Mouse (Mus musculus): ENCODE data around the gene Cacng6. TPM values are rescaled to one million over a fixed set of nuclear protein-coding genes. Genes with fewer than 3 reads are reported as not detected.
A peak's percentile ranks its signal among the peaks of the same experiment; 100 is the strongest.
"Not testable (repeated sequence)": the region's sequence is repeated elsewhere in the genome, so short reads cannot be mapped to it uniquely, and the experiment has no call there.

Cacng6 gene
- polyA plus RNA-seq, 1 experiment from 2014 or later = 0.33 TPM

- no peaks in the 10 kb centered on the region for H3K36me3 ChIP-seq
- 54% methylated on average over 7 of the region's 7 CpGs for WGBS
Observed at GRCm38 (mm10) chr7:3397797-3398196, 26.2 kb upstream of the Cacng6 start.

GRCm38 (mm10) chr7:3398363-3398762 is 25.6 kb upstream of the Cacng6 start:
- not testable (repeated sequence) for H3K4me1 ChIP-seq (replicated peaks); H3K4me2 ChIP-seq (replicated peaks); H3K9ac ChIP-seq; H3K27me3 ChIP-seq (replicated peaks); H3K9me3 ChIP-seq; H3K36me3 ChIP-seq; ATAC-seq; H3K4me3 ChIP-seq (replicated peaks); H3K27ac ChIP-seq
- 87% methylated on average over 8 of the region's 8 CpGs for WGBS

More at GRCm38 (mm10) chr7:3397797-3398196, 26.2 kb upstream of the Cacng6 start:
- Histone ChIP-seq H3K27me3 (replicated peaks) (no peaks in the 10 kb centered on the region), H3K4me3 (replicated peaks) (no peak overlapping the region), H3K9me3 (no peaks in the 10 kb centered on the region), H3K4me2 (replicated peaks) (no peak overlapping the region), H3K27ac (no peak overlapping the region), H3K9ac (no peak overlapping the region), H3K4me1 (replicated peaks) (no peaks in the 10 kb centered on the region)
- ATAC-seq = no peak

- no peaks in the 10 kb centered on the region for H3K4me1 ChIP-seq (replicated peaks)
Observed at GRCm38 (mm10) chr7:3399937-3400336, 24.1 kb upstream of the Cacng6 start.

GRCm38 (mm10) chr7:3409729-3410520 is 14.1 kb upstream of the Cacng6 start:
- ATAC-seq = no peak
- H3K27me3 ChIP-seq (replicated peaks) = peaks cover 42% of the 10 kb centered on the region
- no peak overlapping the region for H3K4me2 ChIP-seq (replicated peaks)
- 57% methylated on average over 11 of the region's 11 CpGs for WGBS
- H3K27ac ChIP-seq = no peak overlapping the region
- H3K9ac ChIP-seq = no peak overlapping the region
- H3K4me3 ChIP-seq (replicated peaks) = no peak overlapping the region
- no peaks in the 10 kb centered on the region for H3K36me3 ChIP-seq
- no peaks in the 10 kb centered on the region for H3K9me3 ChIP-seq
- H3K4me1 ChIP-seq (replicated peaks) = peaks cover 11% of the 10 kb centered on the region; the same call in 1 of the 2 replicates

More at GRCm38 (mm10) chr7:3399937-3400336, 24.1 kb upstream of the Cacng6 start:
- Histone ChIP-seq H3K9me3 (no peaks in the 10 kb centered on the region), H3K4me3 (replicated peaks) (no peak overlapping the region), H3K36me3 (no peaks in the 10 kb centered on the region), H3K27me3 (replicated peaks) (no peaks in the 10 kb centered on the region), H3K4me2 (replicated peaks) (no peak overlapping the region), H3K9ac (no peak overlapping the region), H3K27ac (no peak overlapping the region)
- no peak for ATAC-seq

- H3K4me1 ChIP-seq (replicated peaks) = peaks cover 16% of the 10 kb centered on the region; the same call in 1 of the 2 replicates
- no peaks in the 10 kb centered on the region for H3K9me3 ChIP-seq
- no peaks in the 10 kb centered on the region for H3K36me3 ChIP-seq
- WGBS = under 1% methylated on average over 33 of the region's 33 CpGs
- H3K4me2 ChIP-seq (replicated peaks) = peak overlapping the region; percentile 70
- ATAC-seq = peak; percentile 87
- peaks cover 56% of the 10 kb centered on the region for H3K27me3 ChIP-seq (replicated peaks)
- no peak overlapping the region for H3K27ac ChIP-seq
- peak overlapping the region; percentile 30 for H3K4me3 ChIP-seq (replicated peaks)
- peak overlapping the region; percentile 23; the same call in 1 of the 2 replicates for H3K9ac ChIP-seq
Observed at GRCm38 (mm10) chr7:3411160-3411941, 12.6 kb upstream of the Cacng6 start.

- H3K4me3 ChIP-seq (replicated peaks) = peak overlapping the region; percentile 30
- WGBS = 2% methylated on average over 20 of the region's 20 CpGs
- H3K36me3 ChIP-seq = no peaks in the 10 kb centered on the region
- peaks cover 63% of the 10 kb centered on the region for H3K27me3 ChIP-seq (replicated peaks)
- H3K9me3 ChIP-seq = no peaks in the 10 kb centered on the region
- H3K4me1 ChIP-seq (replicated peaks) = peaks cover 16% of the 10 kb centered on the region; the same call in 1 of the 2 replicates
- peak overlapping the region; percentile 11; the same call in 1 of the 2 replicates for H3K9ac ChIP-seq
- H3K4me2 ChIP-seq (replicated peaks) = peak overlapping the region; percentile 70
- ATAC-seq = no peak
- H3K27ac ChIP-seq = no peak overlapping the region
Observed at GRCm38 (mm10) chr7:3412036-3412435, 12.0 kb upstream of the Cacng6 start.

- Histone ChIP-seq H3K27ac (no peak overlapping the region), H3K9ac (peak overlapping the region; percentile 46), H3K4me3 (replicated peaks) (peak overlapping the region; percentile 59), H3K36me3 (no peaks in the 10 kb centered on the region), H3K27me3 (replicated peaks) (peaks cover 71% of the 10 kb centered on the region), H3K9me3 (no peaks in the 10 kb centered on the region), H3K4me1 (replicated peaks) (peaks cover 16% of the 10 kb centered on the region; the same call in 1 of the 2 replicates), H3K4me2 (replicated peaks) (peak overlapping the region; percentile 100)
- peak; percentile 32 for ATAC-seq
- 0% methylated on average over 47 of the region's 47 CpGs for WGBS
Observed at GRCm38 (mm10) chr7:3414888-3415287, 9.1 kb upstream of the Cacng6 start.

- peaks cover 71% of the 10 kb centered on the region for H3K27me3 ChIP-seq (replicated peaks)
- H3K27ac ChIP-seq = no peak overlapping the region
- ATAC-seq = peak; percentile 43
- H3K36me3 ChIP-seq = no peaks in the 10 kb centered on the region
- H3K9me3 ChIP-seq = no peaks in the 10 kb centered on the region
- H3K9ac ChIP-seq = peak overlapping the region; percentile 46
- WGBS = under 1% methylated on average over 56 of the region's 60 CpGs
- peak overlapping the region; percentile 100 for H3K4me2 ChIP-seq (replicated peaks)
- H3K4me3 ChIP-seq (replicated peaks) = peak overlapping the region; percentile 59
- peaks cover 16% of the 10 kb centered on the region; the same call in 1 of the 2 replicates for H3K4me1 ChIP-seq (replicated peaks)
Observed at GRCm38 (mm10) chr7:3415378-3415777, 8.6 kb upstream of the Cacng6 start.

- Histone ChIP-seq H3K4me1 (replicated peaks) (peaks cover 8% of the 10 kb centered on the region; the same call in 1 of the 2 replicates), H3K4me3 (replicated peaks) (no peak overlapping the region), H3K9me3 (no peaks in the 10 kb centered on the region), H3K27ac (no peak overlapping the region), H3K27me3 (replicated peaks) (peaks cover 59% of the 10 kb centered on the region), H3K36me3 (no peaks in the 10 kb centered on the region), H3K9ac (no peak overlapping the region), H3K4me2 (replicated peaks) (no peak overlapping the region)
- 44% methylated on average over 6 of the region's 6 CpGs for WGBS
- ATAC-seq = no peak
Observed at GRCm38 (mm10) chr7:3419941-3420340, 4.1 kb upstream of the Cacng6 start.

GRCm38 (mm10) chr7:3420466-3420865 is 3.5 kb upstream of the Cacng6 start:
- Histone ChIP-seq H3K9ac (no peak overlapping the region), H3K4me3 (replicated peaks) (no peak overlapping the region), H3K9me3 (no peaks in the 10 kb centered on the region), H3K36me3 (no peaks in the 10 kb centered on the region), H3K4me2 (replicated peaks) (no peak overlapping the region), H3K27ac (no peak overlapping the region), H3K27me3 (replicated peaks) (peaks cover 57% of the 10 kb centered on the region), H3K4me1 (replicated peaks) (peaks cover 5% of the 10 kb centered on the region; the same call in 1 of the 2 replicates)
- no peak for ATAC-seq
- WGBS = 55% methylated on average over 5 of the region's 5 CpGs

- H3K4me2 ChIP-seq (replicated peaks) = no peak overlapping the region
- no peak for ATAC-seq
- no peaks in the 10 kb centered on the region for H3K9me3 ChIP-seq
Observed at GRCm38 (mm10) chr7:3421297-3421696, 2.7 kb upstream of the Cacng6 start.

GRCm38 (mm10) chr7:3422051-3422450 is 1.9 kb upstream of the Cacng6 start:
- Histone ChIP-seq H3K27me3 (replicated peaks) (peaks cover 41% of the 10 kb centered on the region), H3K27ac (no peak overlapping the region), H3K9ac (no peak overlapping the region), H3K4me1 (replicated peaks) (peaks cover 3% of the 10 kb centered on the region; the same call in 1 of the 2 replicates), H3K9me3 (no peaks in the 10 kb centered on the region), H3K4me3 (replicated peaks) (no peak overlapping the region), H3K36me3 (no peaks in the 10 kb centered on the region), H3K4me2 (replicated peaks) (no peak overlapping the region)
- ATAC-seq = no peak
- 43% methylated on average over 7 of the region's 7 CpGs for WGBS

More at GRCm38 (mm10) chr7:3421297-3421696, 2.7 kb upstream of the Cacng6 start:
- no peak overlapping the region for H3K9ac ChIP-seq
- WGBS = 79% methylated on average over 3 of the region's 3 CpGs
- H3K27me3 ChIP-seq (replicated peaks) = peaks cover 49% of the 10 kb centered on the region
- peaks cover 3% of the 10 kb centered on the region; the same call in 1 of the 2 replicates for H3K4me1 ChIP-seq (replicated peaks)
- no peaks in the 10 kb centered on the region for H3K36me3 ChIP-seq
- H3K27ac ChIP-seq = no peak overlapping the region
- H3K4me3 ChIP-seq (replicated peaks) = no peak overlapping the region

All from intestine, embryonic 15.5 days (tissue).